Mouse (Mus musculus) frontal cortex, postnatal 14 days (tissue): Measurements from ENCODE around the gene Klhl22.

Experiments used
- DNase-seq, 2 experiments: peaks; one replicate each; pipeline ENCODE4 v3.0.0; 2022; ENCODE audit warnings: low spot score in 2 of 2

Klhl22 gene

GRCm38 (mm10) chr16:17833681-17834399 lies 74.4 kb downstream of the Klhl22 start:
- peak in 1 of 2 experiments; percentile 63 for DNase-seq

DNA sequence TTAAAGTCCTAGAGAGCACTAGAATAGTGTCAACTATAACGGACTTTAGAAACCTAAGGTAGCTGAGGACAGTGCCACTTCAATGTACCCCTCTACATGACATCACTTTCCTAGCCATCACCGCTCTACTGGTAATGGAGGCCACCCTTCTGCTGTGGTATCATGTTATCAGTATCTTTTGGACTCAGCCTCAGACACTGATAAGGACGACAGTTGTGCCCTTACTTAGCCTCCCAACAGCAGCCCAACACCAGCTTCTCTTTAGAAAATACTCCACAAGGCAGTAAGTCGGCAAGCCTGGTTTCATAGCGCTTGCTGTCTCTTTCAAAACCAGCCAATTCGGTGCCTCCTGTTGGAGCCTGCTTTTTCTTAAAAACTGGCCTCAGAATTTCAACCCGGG lies 75.1 kb downstream of the Klhl22 start:
- DNase-seq, result no peak

- DNase-seq, result no peak
These were observed 76.1 kb downstream of the Klhl22 start for GRCm38 (mm10) chr16:17835481-17835880.

GRCm38 (mm10) chr16:17838051-17838450 lies 78.6 kb downstream of the Klhl22 start, which contains the start of gene Car15:
TSS of gene Car15 (minus strand) at chr16:17838364.
- DNase-seq, result no peak

DNA sequence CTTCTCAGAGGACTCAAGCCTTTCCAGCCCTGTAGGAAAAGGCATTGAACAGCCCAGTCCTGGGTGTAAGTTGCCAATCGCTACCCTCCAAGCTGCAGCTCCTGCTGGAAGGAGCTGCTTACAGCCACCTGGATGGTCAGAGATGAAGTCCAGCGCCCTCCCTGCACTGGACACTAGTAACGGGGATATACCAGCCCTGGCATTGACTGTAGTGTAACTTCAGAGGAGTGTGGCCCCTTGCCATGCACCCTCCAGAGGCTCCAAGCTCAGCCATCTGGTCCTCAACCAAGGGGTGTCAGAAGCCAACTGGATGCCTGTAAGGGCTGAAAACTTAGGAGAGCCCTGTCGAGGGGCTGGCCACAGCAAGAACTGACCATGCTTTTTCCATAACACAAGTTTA lies 80.6 kb downstream of the Klhl22 start:
- no peak for DNase-seq

GRCm38 (mm10) chr16:17842437-17842836 lies 83.0 kb downstream of the Klhl22 start:
- no peak for DNase-seq
